Mouse (Mus musculus): Measurements from ENCODE around the gene Col9a3.

Col9a3 gene

DNA sequence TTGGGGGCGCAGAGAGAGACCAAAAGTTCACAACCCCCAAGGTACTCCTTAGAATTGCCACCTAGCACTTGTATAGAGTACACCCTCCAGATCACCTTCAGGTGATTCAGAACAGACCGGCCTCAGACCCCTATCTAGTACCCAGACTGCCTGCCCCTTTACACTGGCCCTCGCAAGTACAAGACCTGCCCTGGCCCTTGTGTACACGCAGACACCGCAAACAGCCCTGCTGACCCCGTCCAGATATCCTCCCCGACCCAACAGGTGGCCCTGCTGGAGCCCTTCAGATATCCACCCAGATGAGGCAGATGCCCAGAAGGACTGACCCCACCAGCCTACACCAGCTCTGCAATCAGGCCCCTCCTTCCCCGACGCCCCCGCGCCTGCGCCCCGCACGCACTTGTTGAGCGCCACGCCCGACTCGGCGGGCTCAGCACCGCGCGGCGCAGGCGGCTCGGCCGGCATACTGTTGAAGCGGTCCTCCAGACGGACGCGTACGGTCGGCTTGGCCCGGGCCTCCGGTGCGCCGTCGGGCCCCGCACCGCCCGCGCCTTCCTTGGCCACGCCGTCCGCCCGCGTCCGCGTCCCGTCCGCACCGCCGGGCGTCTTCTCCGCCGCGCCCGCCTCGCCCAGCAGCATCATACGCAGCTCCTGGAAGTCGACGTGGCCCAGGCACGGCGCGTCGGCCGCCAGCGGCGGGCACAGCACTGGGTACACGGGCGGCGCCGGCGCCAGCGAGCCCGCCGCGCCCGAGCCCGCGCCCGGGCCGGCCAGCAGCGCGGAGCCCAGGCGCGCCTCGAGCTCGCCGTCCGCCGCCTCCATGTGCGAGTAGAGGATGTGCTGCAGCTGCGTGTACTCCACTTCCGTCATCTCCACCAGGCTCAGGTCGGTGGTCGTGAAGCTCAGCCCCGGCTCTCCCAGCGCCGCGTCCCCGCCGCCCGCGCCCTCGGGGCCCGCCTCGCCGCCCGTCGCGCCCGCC, 44.3 kb downstream of the Col9a3 start:
- no peak for DNase-seq (ENCODE audit: low spot score)

DNA sequence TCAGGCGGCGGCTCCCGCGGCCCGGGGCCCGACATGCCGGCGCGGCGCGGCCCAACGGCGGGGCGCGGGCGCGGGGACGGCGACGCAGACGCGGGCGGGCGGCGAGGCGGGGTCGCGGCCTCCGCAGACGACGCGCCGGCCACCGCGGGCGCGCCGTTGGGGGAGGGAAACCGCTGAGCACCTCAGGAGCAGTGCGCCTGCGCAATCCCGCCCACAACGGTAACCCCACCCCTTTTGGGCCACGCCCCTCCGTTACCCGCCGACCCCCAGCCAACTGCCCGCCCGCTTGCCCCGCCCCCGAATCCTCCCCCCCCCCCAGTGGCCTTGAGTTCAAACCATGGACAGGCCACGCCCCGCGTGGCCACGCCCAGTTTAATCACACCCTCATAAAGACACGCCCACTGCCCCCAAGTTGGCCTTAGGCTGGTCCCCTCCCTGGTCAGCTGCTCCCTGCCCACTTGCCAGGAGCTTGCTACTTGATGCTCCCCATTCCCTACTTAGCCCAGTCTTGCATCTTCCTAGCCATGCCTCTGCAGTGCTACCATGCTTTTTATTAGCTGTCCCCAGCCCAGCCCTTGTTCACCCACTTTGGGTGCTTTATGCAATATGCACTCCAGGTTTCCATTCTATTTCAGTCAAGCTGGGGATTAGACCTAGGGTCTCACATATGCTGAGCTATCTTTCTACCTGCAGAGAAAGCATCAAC, 45.1 kb downstream of the Col9a3 start, which contains the start of gene Tcfl5:
Tcfl5 (minus strand) TSS at position 154 of the 706 bp plus-strand sequence.
- no peak for DNase-seq (ENCODE audit: low spot score)

DNA sequence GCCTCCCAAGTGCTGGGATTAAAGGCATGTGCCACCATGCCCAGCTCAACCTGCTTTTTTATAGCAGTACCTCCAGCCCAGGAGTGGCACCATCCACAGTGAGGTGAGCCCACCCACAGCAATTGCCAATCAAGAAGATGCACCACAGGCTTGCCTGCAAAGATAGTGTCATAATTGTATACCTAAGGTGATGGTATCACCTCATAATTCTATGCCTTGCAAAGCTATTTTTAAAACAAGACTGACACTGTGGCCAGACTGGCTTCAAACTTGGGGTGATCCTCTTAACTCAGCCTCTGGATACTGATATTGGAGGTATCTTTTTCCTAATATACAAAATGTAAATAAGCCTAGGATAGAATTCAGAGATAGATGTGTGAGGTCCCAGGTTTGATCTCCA, 46.0 kb downstream of the Col9a3 start:
- no peak for DNase-seq (ENCODE audit: low spot score)

DNA sequence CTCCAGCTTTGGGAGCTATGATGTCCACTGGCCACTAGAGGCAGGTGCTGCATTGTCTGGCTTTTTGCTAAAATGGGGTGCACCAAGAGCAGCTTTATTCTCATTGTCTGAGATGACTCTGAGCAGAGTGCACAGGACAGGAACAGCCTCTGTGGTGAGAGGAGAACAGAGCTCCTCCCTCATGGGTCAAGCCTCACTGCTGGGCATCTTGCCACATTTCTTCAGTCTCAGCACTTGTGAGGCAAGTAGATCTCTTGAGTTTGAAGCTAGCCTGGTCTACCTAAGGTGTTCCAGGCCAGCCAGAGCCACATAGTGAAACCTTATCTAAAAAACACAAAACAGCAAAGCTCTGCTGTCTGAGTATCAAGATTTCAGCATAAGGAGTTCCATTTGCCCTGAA, 49.3 kb downstream of the Col9a3 start:
- DNase-seq (ENCODE audit: low spot score) = no peak

DNA sequence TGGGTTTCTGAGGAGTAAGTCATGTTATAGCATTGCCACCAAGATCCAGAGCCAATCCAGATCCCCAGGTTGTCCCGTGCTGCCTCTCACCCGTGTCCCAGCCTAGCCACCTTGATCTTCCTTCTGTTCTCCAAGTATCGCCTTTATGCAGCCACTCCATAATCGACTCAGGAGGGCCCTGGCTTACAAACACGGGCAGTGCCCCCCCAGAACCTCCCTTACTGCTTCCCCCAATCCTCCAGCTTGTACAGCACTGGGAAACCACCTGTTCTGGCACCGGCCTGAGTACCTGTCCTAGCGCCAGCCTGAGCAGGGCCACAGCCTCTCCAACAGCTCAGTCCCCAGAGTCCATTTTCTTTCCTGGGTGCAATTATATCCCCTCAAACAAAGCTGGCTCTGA, 57.1 kb downstream of the Col9a3 start:
- DNase-seq (ENCODE audit: low spot score) = no peak

DNA sequence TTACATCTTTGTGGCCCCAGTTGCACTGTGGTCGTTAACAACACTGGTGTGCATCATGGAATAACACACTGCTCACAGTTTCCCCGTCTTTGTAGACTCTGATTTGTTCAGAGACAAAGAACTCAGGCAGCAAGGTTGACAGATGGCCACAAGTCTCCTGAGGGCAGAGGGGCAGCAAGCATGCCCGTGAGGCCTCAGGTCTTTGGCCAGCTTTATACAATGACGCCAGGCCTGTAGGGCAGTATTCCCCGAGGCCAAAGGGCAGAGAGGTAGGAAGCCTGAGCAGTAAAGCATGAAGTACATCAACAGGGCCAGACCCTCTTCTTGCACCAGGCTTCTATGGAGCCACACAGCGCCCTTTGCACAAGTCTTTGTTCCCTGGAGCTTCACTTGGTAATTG, 57.6 kb downstream of the Col9a3 start:
- no peak for DNase-seq (ENCODE audit: low spot score)

DNA sequence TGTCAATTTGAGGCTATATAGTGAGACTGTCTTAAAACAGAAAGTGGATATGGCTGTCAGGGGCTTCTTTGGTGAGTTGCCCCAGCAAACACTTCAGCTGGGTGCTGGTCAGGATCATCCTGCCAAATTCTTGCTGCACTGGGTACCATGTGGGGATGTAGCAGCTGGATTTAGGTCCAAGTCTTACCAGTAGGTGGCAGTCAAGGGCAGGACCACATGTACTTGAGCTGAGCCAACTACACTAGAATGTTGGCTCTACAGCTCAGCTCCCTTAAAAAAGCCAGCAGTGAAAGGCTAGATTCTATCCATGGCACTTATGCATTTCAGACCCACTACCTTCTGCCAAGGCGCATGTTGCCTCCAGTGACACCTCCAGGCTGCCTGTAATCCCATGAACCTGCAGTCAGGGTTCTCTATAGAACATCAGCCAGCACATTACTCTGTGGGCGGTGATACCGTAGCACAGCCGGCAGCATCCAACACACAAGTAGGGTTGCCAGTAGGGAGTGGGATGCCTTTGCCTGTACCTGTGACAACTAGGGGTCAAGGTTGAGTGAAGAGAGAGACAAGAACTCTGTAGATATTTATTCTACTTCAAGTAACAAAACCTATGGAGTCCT, 59.9 kb downstream of the Col9a3 start:
- DNase-seq (ENCODE audit: low spot score) = peak; percentile 44

DNA sequence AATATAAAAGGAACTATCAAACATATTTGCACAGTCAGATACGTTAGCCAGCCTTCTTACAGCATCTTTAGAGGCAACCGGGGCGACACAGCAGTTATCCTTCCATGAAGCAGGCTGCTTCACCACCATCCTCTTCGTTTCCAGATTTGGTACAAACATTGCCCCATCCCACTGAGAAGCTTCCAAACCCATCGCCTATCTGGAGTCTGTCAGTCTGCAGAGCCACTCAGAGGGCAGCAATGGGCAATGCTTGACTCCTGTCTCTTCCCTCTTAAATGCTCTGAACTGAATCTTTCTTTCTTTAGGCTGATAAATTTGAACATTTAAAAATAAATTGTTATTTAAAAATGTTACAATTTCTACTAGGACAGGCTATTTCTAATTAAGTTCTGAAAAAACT, 60.8 kb downstream of the Col9a3 start:
- DNase-seq (ENCODE audit: low spot score) = no peak

DNA sequence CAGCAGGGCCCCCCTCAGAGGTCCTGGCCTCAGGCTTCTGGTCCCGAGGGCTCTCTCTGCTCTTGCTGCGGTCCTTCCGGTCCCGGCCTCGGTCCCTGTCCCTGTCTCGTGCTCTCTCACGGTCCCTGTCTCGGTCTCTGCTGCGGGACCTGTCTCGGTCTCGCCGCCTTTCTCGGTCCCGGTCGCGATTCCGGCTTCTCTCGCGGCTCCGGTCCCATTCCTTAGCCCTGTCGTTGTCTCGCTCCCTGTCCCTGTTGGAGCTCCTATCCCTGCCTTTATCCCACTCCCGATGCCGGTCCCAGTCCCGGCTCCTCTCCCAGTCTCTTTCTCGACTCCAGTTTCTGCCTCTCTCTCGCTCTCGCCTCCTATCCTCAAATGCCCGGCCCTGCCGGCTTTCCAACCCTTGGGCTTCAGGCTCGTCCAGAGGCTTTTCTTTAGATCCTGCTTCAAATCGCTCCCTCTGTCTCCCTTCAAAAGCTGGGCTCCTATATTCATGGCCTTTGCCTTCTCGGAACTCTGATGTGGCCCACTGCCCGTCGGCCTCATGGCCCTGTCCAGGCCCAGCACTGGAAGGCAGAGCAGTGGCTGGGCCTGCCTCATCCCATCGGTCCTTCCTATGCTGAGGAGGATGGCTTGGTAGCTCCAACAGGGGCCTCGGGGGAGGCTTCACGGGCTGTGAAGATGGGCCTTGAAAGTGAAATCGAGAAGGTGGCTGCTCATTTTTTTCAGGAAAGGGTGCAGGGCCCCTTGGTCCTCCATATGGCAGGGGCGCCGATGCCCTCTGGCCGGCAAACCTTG, 62.0 kb downstream of the Col9a3 start:
- DNase-seq (ENCODE audit: low spot score) = no peak

DNA sequence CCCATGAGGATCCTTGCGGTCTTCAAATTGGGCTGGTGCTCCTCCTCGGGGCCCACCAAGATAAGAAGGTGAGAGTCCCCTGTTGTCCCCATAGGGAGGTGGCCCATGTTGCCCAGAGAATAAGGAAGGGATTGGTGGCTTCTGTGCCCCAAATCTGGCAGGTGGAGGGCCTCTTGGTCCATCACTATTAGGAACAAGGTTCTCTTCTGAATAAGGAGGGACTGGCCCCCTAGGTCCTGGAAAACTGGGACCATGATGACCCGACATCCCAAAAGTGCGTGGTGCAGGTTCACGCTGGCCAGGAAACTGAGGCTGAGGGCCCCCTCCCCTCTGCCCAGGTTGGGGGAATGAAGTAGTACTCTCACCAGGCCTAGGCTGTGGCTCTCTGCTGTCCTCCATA, 62.9 kb downstream of the Col9a3 start:
- no peak for DNase-seq (ENCODE audit: low spot score)

DNA sequence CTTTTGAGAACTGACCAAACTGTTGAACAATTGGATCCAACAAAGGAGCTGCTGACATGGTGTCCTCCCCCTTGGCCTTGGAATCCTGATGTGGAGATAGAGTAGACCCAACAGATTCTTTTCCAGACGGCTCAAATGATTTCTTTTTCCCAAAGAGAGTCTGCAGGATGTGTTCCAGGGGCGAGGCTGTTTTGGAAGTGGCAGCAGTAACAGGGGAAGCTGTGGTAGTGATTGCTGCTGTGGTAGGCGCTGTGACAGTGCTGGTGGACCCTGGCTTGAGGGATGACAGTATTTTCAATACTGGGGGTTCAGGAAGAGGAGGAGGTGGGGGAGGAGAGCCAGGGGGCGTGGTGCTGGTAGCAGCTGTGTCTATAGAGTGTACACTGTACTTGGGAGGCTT, 64.4 kb downstream of the Col9a3 start:
- no peak for DNase-seq (ENCODE audit: low spot score)
